Mouse (Mus musculus) liver, embryonic 14.5 days (tissue): ENCODE results near the gene Hist1h2af. TPM values are rescaled to one million over a fixed set of nuclear protein-coding genes. Genes with fewer than 3 reads are reported as not detected.
A peak's percentile ranks its signal among the peaks of the same experiment; 100 is the strongest.

Source experiments
- ATAC-seq: fragments of 200-750 bp; cut with Nextera tagmentation; 2 replicates; pipeline ENCODE4 v1.8.0; 2017; ENCODE audit warnings: moderate number of reproducible peaks, mild to moderate bottlenecking, moderate library complexity; ENCODE audit not compliant: insufficient read depth
- DNase-seq, 3 experiments: peaks; one replicate each; pipeline ENCODE4 v3.0.0-alpha.2; 2012 to 2013; ENCODE audit warnings: low read depth in 3 of 3, low spot score in 3 of 3
- H3K27ac ChIP-seq: fragments of 300-500 bp; sonication (generic); 2 replicates; pipeline ENCODE4 v1.5.1; 2014; ENCODE audit warnings: moderate library complexity, mild to moderate bottlenecking, control low read depth, inconsistent platforms
- H3K27me3 ChIP-seq: fragments of 300-500 bp; sonication (generic); 2 replicates; pipeline ENCODE4 v1.6.1; 2014; ENCODE audit warnings: mild to moderate bottlenecking, low read length, moderate library complexity; ENCODE audit not compliant: control insufficient read depth, insufficient read depth
- H3K36me3 ChIP-seq: fragments of 300-500 bp; sonication (generic); replicated peaks from 2 replicates; pipeline ENCODE4 v1.6.1; 2014; ENCODE audit warnings: low read depth; ENCODE audit not compliant: control insufficient read depth, insufficient read depth
- H3K4me1 ChIP-seq, 2 experiments: fragments of 200-500 bp in 1 of 2; fragments of 300-500 bp in 1 of 2; sonication (generic) in 1 of 2; replicated peaks; 2 replicates each; pipeline ENCODE4 v1.6.1; 2012 to 2014; ENCODE audit warnings: antibody characterized with exemption in 1 of 2, inconsistent platforms in 1 of 2, low read length in 1 of 2; ENCODE audit not compliant: control insufficient read depth in 2 of 2, insufficient read depth in 2 of 2
- H3K4me2 ChIP-seq: fragments of 300-500 bp; sonication (generic); 2 replicates; pipeline ENCODE4 v1.6.1; 2014; ENCODE audit warnings: low read depth, mild to moderate bottlenecking, control low read depth, moderate library complexity
- H3K4me3 ChIP-seq, 2 experiments: fragments of 200-500 bp in 1 of 2; fragments of 300-500 bp in 1 of 2; sonication (generic) in 1 of 2; 2 replicates each; pipeline ENCODE4 v1.5.1; 2012 to 2014; ENCODE audit warnings: low read depth in 2 of 2, low read length in 2 of 2, mild to moderate bottlenecking in 2 of 2, control low read depth in 1 of 2, inconsistent platforms in 1 of 2, moderate library complexity in 1 of 2; ENCODE audit not compliant: insufficient read depth in 1 of 2
- H3K9ac ChIP-seq: fragments of 300-500 bp; sonication (generic); replicated peaks from 2 replicates; pipeline ENCODE4 v1.6.1; 2014; ENCODE audit warnings: mild to moderate bottlenecking, control low read depth, moderate library complexity
- H3K9me3 ChIP-seq: fragments of 300-500 bp; sonication (generic); 2 replicates; pipeline ENCODE4 v1.6.1; 2016; ENCODE audit warnings: low read length, mixed read lengths; ENCODE audit not compliant: control insufficient read depth
- CTCF ChIP-seq: IDR thresholded peaks from 2 replicates; pipeline ENCODE4 v1.5.1; 2016; ENCODE audit warnings: antibody characterized with exemption, low read depth, control low read depth
- EP300 ChIP-seq: IDR thresholded peaks from 2 replicates; pipeline ENCODE4 v1.6.1; 2016; ENCODE audit warnings: antibody characterized with exemption, low read depth
- WGBS: fragments of 180-500 bp; shearing (Covaris S2); extraction: QIAGEN DNeasy Blood & Tissue Kit; methylation state at CpG from one replicate; pipeline ENCODE4 v1.1.7; 2014; ENCODE audit not compliant: insufficient replicate concordance; 5-methylcytosine and 5-hydroxymethylcytosine counted together
- microRNA-seq: library from miRNA; unstranded; fragments of <30 nt; microRNA quantifications from one replicate; pipeline ENCODE4, GENCODE M21; 2016
- polyA plus RNA-seq, 2 experiments: library from polyadenylated mRNA; depleted of rRNA in 1 of 2; stranded (reverse) in 1 of 2; unstranded in 1 of 2; fragments of >200 nt; fragmentation: Nextera tagmentation in 1 of 2; extraction: Ambion mirVana in 1 of 2; gene quantifications; 2 replicates each; pipeline versions ENCODE4 v1.2.1 to v1.2.3; 2012 to 2014

Gene Hist1h2af
- polyA plus RNA-seq, 2 experiments = 14.2 to 375 TPM

- peak within 1 kb of the TSS; percentile 94 for H3K4me2 ChIP-seq
- DNase-seq = peak; percentile 95 to 97 (median 95)
- peak; percentile 82 for ATAC-seq
- TF ChIP-seq CTCF (0 out of 2 replicates have a peak, but pooled peaks have one; percentile 7), EP300 (peak; percentile 92)
- H3K36me3 ChIP-seq = no peaks in the 10 kb centered on the region
- peaks cover 35 to 36% of the 10 kb centered on the region in 2 experiments for H3K4me1 ChIP-seq
- no peaks in the 10 kb centered on the region for H3K27me3 ChIP-seq
- WGBS = under 1% methylated on average over 43 of the region's 43 CpGs
- peak within 1 kb of the TSS; percentile 88 for H3K27ac ChIP-seq
- peak within 1 kb of the TSS; percentile 87 for H3K9ac ChIP-seq
- H3K9me3 ChIP-seq = no peaks in the 10 kb centered on the region
- peak within 1 kb of the TSS; percentile 44 to 55 for H3K4me3 ChIP-seq
These were observed 47.9 kb downstream of the Hist1h2af start, which contains the start of gene Hist1h4d for GRCm38 (mm10) chr13:23581408-23582218. Gene Hist1h4d (plus strand): TSS chr13:23581598.

- Histone ChIP-seq H3K4me2 (peak overlapping the region; percentile 94), H3K9me3 (no peaks in the 10 kb centered on the region), H3K4me3 (peak overlapping the region; percentile 44 to 55), H3K27me3 (no peaks in the 10 kb centered on the region), H3K4me1 (peaks cover 32 to 34% of the 10 kb centered on the region in 2 experiments), H3K9ac (peak overlapping the region; percentile 87), H3K36me3 (no peaks in the 10 kb centered on the region), H3K27ac (peak overlapping the region; percentile 88)
- ATAC-seq (peak; percentile 1; the same call in 1 of the 2 replicates), DNase-seq (no peak)
- TF ChIP-seq EP300 (no peak), CTCF (no peak)
- 8% methylated on average over 6 of the region's 6 CpGs for WGBS
These were observed 48.7 kb downstream of the Hist1h2af start for GRCm38 (mm10) chr13:23582219-23583056.

GRCm38 (mm10) chr13:23583387-23584068, 49.8 kb downstream of the Hist1h2af start:
- TF ChIP-seq EP300 (no peak), CTCF (no peak)
- peak overlapping the region; percentile 87 for H3K9ac ChIP-seq
- ATAC-seq (no peak), DNase-seq (no peak)
- H3K27ac ChIP-seq = peak overlapping the region; percentile 88
- H3K4me2 ChIP-seq = peak overlapping the region; percentile 94
- no peaks in the 10 kb centered on the region for H3K27me3 ChIP-seq
- H3K9me3 ChIP-seq = no peaks in the 10 kb centered on the region
- H3K4me1 ChIP-seq = peaks cover 31 to 33% of the 10 kb centered on the region in 2 experiments
- peak overlapping the region; percentile 20 to 55 for H3K4me3 ChIP-seq
- H3K36me3 ChIP-seq = no peaks in the 10 kb centered on the region

Small RNA genes within 50 kb of the gene (microRNA-seq; reads per million reads assigned to microRNA genes)
- gene Gm44297 = not detected
- gene Gm44359 = not detected
- not detected for gene Gm44394
- 6.3 reads per million, percentile 13 among the genes with 10 or more reads in this experiment for gene n-TStga1

Other genes starting within 250 kb of the Hist1h2af start
Only the 30 nearest of the 34 such genes appear.
- 3.0 and 5.4 TPM in 2 replicates for gene Zfp322a, start 164.7 kb upstream of the Hist1h2af start, polyA plus RNA-seq (2012; rRNA removed)
- 11.9 and 12.5 TPM in 2 replicates for gene Zfp322a, start 164.7 kb upstream of the Hist1h2af start, polyA plus RNA-seq (2014; fragmentation: Nextera tagmentation; extraction: Ambion mirVana)
- 2.4 and 4.0 TPM in 2 replicates for gene Abt1, start 110.0 kb upstream of the Hist1h2af start, polyA plus RNA-seq (2012; rRNA removed)
- 5.2 and 5.3 TPM in 2 replicates for gene Abt1, start 110.0 kb upstream of the Hist1h2af start, polyA plus RNA-seq (2014; fragmentation: Nextera tagmentation; extraction: Ambion mirVana)
- 1.5 and 2.1 TPM in 2 replicates for gene Btn1a1, start 68.0 kb upstream of the Hist1h2af start, polyA plus RNA-seq (2012; rRNA removed)
- gene Btn1a1, start 68.0 kb upstream of the Hist1h2af start, polyA plus RNA-seq (2014; fragmentation: Nextera tagmentation; extraction: Ambion mirVana) = 1.5 and 1.8 TPM in 2 replicates
- 0.01 TPM in 1 of 2 replicates, not detected in the other for gene Btn2a2, start 45.0 kb upstream of the Hist1h2af start, polyA plus RNA-seq (2012; rRNA removed)
- not detected in 2 replicates for gene Btn2a2, start 45.0 kb upstream of the Hist1h2af start, polyA plus RNA-seq (2014; fragmentation: Nextera tagmentation; extraction: Ambion mirVana)
- 8.6 and 24.1 TPM in 2 replicates for gene Hist1h4h, start 2.9 kb upstream of the Hist1h2af start, polyA plus RNA-seq (2012; rRNA removed)
- 5.3 and 6.1 TPM in 2 replicates for gene Hist1h4h, start 2.9 kb upstream of the Hist1h2af start, polyA plus RNA-seq (2014; fragmentation: Nextera tagmentation; extraction: Ambion mirVana)
- 48.1 and 52.5 TPM in 2 replicates for gene Hist1h3g, start 1.5 kb downstream of the Hist1h2af start, polyA plus RNA-seq (2012; rRNA removed)
- 8.6 and 9.6 TPM in 2 replicates for gene Hist1h3g, start 1.5 kb downstream of the Hist1h2af start, polyA plus RNA-seq (2014; fragmentation: Nextera tagmentation; extraction: Ambion mirVana)
- 6.7 and 8.7 TPM in 2 replicates for gene Hist1h2bh, start 9.5 kb downstream of the Hist1h2af start, polyA plus RNA-seq (2012; rRNA removed)
- 1.2 and 1.4 TPM in 2 replicates for gene Hist1h2bh, start 9.5 kb downstream of the Hist1h2af start, polyA plus RNA-seq (2014; fragmentation: Nextera tagmentation; extraction: Ambion mirVana)
- 5.1 and 13.6 TPM in 2 replicates for gene Hist1h3f, start 10.1 kb downstream of the Hist1h2af start, polyA plus RNA-seq (2012; rRNA removed)
- 1.00 and 1.1 TPM in 2 replicates for gene Hist1h3f, start 10.1 kb downstream of the Hist1h2af start, polyA plus RNA-seq (2014; fragmentation: Nextera tagmentation; extraction: Ambion mirVana)
- 4.9 and 17.8 TPM in 2 replicates for gene Hist1h4f, start 17.7 kb downstream of the Hist1h2af start, polyA plus RNA-seq (2012; rRNA removed)
- gene Hist1h4f, start 17.7 kb downstream of the Hist1h2af start, polyA plus RNA-seq (2014; fragmentation: Nextera tagmentation; extraction: Ambion mirVana) = 0.75 and 1.6 TPM in 2 replicates
- gene Hist1h1d, start 19.4 kb downstream of the Hist1h2af start, polyA plus RNA-seq (2012; rRNA removed) = 0.54 and 0.70 TPM in 2 replicates
- 1.2 and 1.6 TPM in 2 replicates for gene Hist1h1d, start 19.4 kb downstream of the Hist1h2af start, polyA plus RNA-seq (2014; fragmentation: Nextera tagmentation; extraction: Ambion mirVana)
- gene Hist1h3e, start 28.5 kb downstream of the Hist1h2af start, polyA plus RNA-seq (2012; rRNA removed) = 25.4 and 53.3 TPM in 2 replicates
- gene Hist1h3e, start 28.5 kb downstream of the Hist1h2af start, polyA plus RNA-seq (2014; fragmentation: Nextera tagmentation; extraction: Ambion mirVana) = 3.9 and 5.1 TPM in 2 replicates
- gene Hist1h2ae, start 37.3 kb downstream of the Hist1h2af start, polyA plus RNA-seq (2012; rRNA removed) = 10.8 and 14.3 TPM in 2 replicates
- gene Hist1h2ae, start 37.3 kb downstream of the Hist1h2af start, polyA plus RNA-seq (2014; fragmentation: Nextera tagmentation; extraction: Ambion mirVana) = 150 and 151 TPM in 2 replicates
- gene Hist1h2bg, start 37.5 kb downstream of the Hist1h2af start, polyA plus RNA-seq (2012; rRNA removed) = 42.1 and 55.9 TPM in 2 replicates
- gene Hist1h2bg, start 37.5 kb downstream of the Hist1h2af start, polyA plus RNA-seq (2014; fragmentation: Nextera tagmentation; extraction: Ambion mirVana) = 6.9 and 10.2 TPM in 2 replicates
- gene Hist1h2bf, start 40.3 kb downstream of the Hist1h2af start, polyA plus RNA-seq (2012; rRNA removed) = 15.9 and 35.2 TPM in 2 replicates
- 3.4 and 4.4 TPM in 2 replicates for gene Hist1h2bf, start 40.3 kb downstream of the Hist1h2af start, polyA plus RNA-seq (2014; fragmentation: Nextera tagmentation; extraction: Ambion mirVana)
- gene Hist1h2ad, start 40.5 kb downstream of the Hist1h2af start, polyA plus RNA-seq (2012; rRNA removed) = 10.4 and 25.5 TPM in 2 replicates
- 4.7 and 5.1 TPM in 2 replicates for gene Hist1h2ad, start 40.5 kb downstream of the Hist1h2af start, polyA plus RNA-seq (2014; fragmentation: Nextera tagmentation; extraction: Ambion mirVana)
- 20.4 and 27.3 TPM in 2 replicates for gene Hist1h3d, start 41.9 kb downstream of the Hist1h2af start, polyA plus RNA-seq (2012; rRNA removed)
- 7.1 and 7.2 TPM in 2 replicates for gene Hist1h3d, start 41.9 kb downstream of the Hist1h2af start, polyA plus RNA-seq (2014; fragmentation: Nextera tagmentation; extraction: Ambion mirVana)
- 8.6 and 12.8 TPM in 2 replicates for gene Hist1h4d, start 47.7 kb downstream of the Hist1h2af start, polyA plus RNA-seq (2012; rRNA removed)
- gene Hist1h4d, start 47.7 kb downstream of the Hist1h2af start, polyA plus RNA-seq (2014; fragmentation: Nextera tagmentation; extraction: Ambion mirVana) = 152 and 155 TPM in 2 replicates
- gene Hist1h2be, start 87.2 kb downstream of the Hist1h2af start, polyA plus RNA-seq (2012; rRNA removed) = 2.8 and 3.3 TPM in 2 replicates
- gene Hist1h2be, start 87.2 kb downstream of the Hist1h2af start, polyA plus RNA-seq (2014; fragmentation: Nextera tagmentation; extraction: Ambion mirVana) = 0.95 and 1.3 TPM in 2 replicates
- 6.3 and 8.0 TPM in 2 replicates for gene Hist1h1e, start 88.7 kb downstream of the Hist1h2af start, polyA plus RNA-seq (2012; rRNA removed)
- gene Hist1h1e, start 88.7 kb downstream of the Hist1h2af start, polyA plus RNA-seq (2014; fragmentation: Nextera tagmentation; extraction: Ambion mirVana) = 23.1 and 24.4 TPM in 2 replicates
- 1.5 and 1.8 TPM in 2 replicates for gene Hist1h2ac, start 150.0 kb downstream of the Hist1h2af start, polyA plus RNA-seq (2012; rRNA removed)
- gene Hist1h2ac, start 150.0 kb downstream of the Hist1h2af start, polyA plus RNA-seq (2014; fragmentation: Nextera tagmentation; extraction: Ambion mirVana) = 1.1 and 1.3 TPM in 2 replicates
- 67.1 and 79.7 TPM in 2 replicates for gene Hist1h2bc, start 150.3 kb downstream of the Hist1h2af start, polyA plus RNA-seq (2012; rRNA removed)
- gene Hist1h2bc, start 150.3 kb downstream of the Hist1h2af start, polyA plus RNA-seq (2014; fragmentation: Nextera tagmentation; extraction: Ambion mirVana) = 104 and 106 TPM in 2 replicates
- 0.13 TPM in 1 of 2 replicates, not detected in the other for gene Hist1h1t, start 161.9 kb downstream of the Hist1h2af start, polyA plus RNA-seq (2012; rRNA removed)
- not detected in 2 replicates for gene Hist1h1t, start 161.9 kb downstream of the Hist1h2af start, polyA plus RNA-seq (2014; fragmentation: Nextera tagmentation; extraction: Ambion mirVana)
- gene Hist1h4c, start 164.5 kb downstream of the Hist1h2af start, polyA plus RNA-seq (2012; rRNA removed) = 3.5 and 6.2 TPM in 2 replicates
- 8.5 and 10.1 TPM in 2 replicates for gene Hist1h4c, start 164.5 kb downstream of the Hist1h2af start, polyA plus RNA-seq (2014; fragmentation: Nextera tagmentation; extraction: Ambion mirVana)
- gene Hfe, start 176.9 kb downstream of the Hist1h2af start, polyA plus RNA-seq (2012; rRNA removed) = 2.8 and 3.4 TPM in 2 replicates
- gene Hfe, start 176.9 kb downstream of the Hist1h2af start, polyA plus RNA-seq (2014; fragmentation: Nextera tagmentation; extraction: Ambion mirVana) = 10.8 and 12.2 TPM in 2 replicates
- 37.4 and 46.8 TPM in 2 replicates for gene Hist1h1c, start 204.9 kb downstream of the Hist1h2af start, polyA plus RNA-seq (2012; rRNA removed)
- gene Hist1h1c, start 204.9 kb downstream of the Hist1h2af start, polyA plus RNA-seq (2014; fragmentation: Nextera tagmentation; extraction: Ambion mirVana) = 72.5 and 86.6 TPM in 2 replicates
- 48.5 and 88.2 TPM in 2 replicates for gene Hist1h3c, start 211.7 kb downstream of the Hist1h2af start, polyA plus RNA-seq (2012; rRNA removed)
- 3.6 and 5.7 TPM in 2 replicates for gene Hist1h3c, start 211.7 kb downstream of the Hist1h2af start, polyA plus RNA-seq (2014; fragmentation: Nextera tagmentation; extraction: Ambion mirVana)
- 20.0 and 34.0 TPM in 2 replicates for gene Hist1h2bb, start 212.8 kb downstream of the Hist1h2af start, polyA plus RNA-seq (2012; rRNA removed)
- gene Hist1h2bb, start 212.8 kb downstream of the Hist1h2af start, polyA plus RNA-seq (2014; fragmentation: Nextera tagmentation; extraction: Ambion mirVana) = 2.6 and 3.5 TPM in 2 replicates
- 45.2 and 45.3 TPM in 2 replicates for gene Hist1h2ab, start 217.2 kb downstream of the Hist1h2af start, polyA plus RNA-seq (2012; rRNA removed)
- 70.4 and 74.8 TPM in 2 replicates for gene Hist1h2ab, start 217.2 kb downstream of the Hist1h2af start, polyA plus RNA-seq (2014; fragmentation: Nextera tagmentation; extraction: Ambion mirVana)
- 40.0 and 45.7 TPM in 2 replicates for gene Hist1h3b, start 218.4 kb downstream of the Hist1h2af start, polyA plus RNA-seq (2012; rRNA removed)
- 8.9 and 11.4 TPM in 2 replicates for gene Hist1h3b, start 218.4 kb downstream of the Hist1h2af start, polyA plus RNA-seq (2014; fragmentation: Nextera tagmentation; extraction: Ambion mirVana)
- gene Hist1h4b, start 223.1 kb downstream of the Hist1h2af start, polyA plus RNA-seq (2012; rRNA removed) = 9.2 and 21.6 TPM in 2 replicates
- gene Hist1h4b, start 223.1 kb downstream of the Hist1h2af start, polyA plus RNA-seq (2014; fragmentation: Nextera tagmentation; extraction: Ambion mirVana) = 4.5 and 5.1 TPM in 2 replicates